Mouse (Mus musculus) midbrain, postnatal 0 days (tissue): ENCODE data around the gene Mt4. TPM values are rescaled to one million over a fixed set of nuclear protein-coding genes. Genes with fewer than 3 reads are reported as not detected.

Experiments used
- ATAC-seq: fragments of 200-750 bp; cut with Nextera tagmentation; 2 replicates; pipeline ENCODE4 v1.8.0; 2017; ENCODE audit warnings: moderate number of reproducible peaks, mild to moderate bottlenecking, moderate TSS enrichment, moderate library complexity; ENCODE audit not compliant: low FRiP score
- DNase-seq: peaks from one replicate; pipeline ENCODE4 v3.0.0-alpha.2; 2015; ENCODE audit warnings: low spot score
- H3K27ac ChIP-seq: fragments of 300-500 bp; sonication (generic); 2 replicates; pipeline ENCODE4 v1.5.1; 2014; ENCODE audit warnings: low read depth, mild to moderate bottlenecking, low read length, mixed read lengths
- H3K27me3 ChIP-seq: fragments of 300-500 bp; sonication (generic); 2 replicates; pipeline ENCODE4 v1.6.1; 2014; ENCODE audit warnings: low read length, control low read depth, mixed read lengths; ENCODE audit not compliant: insufficient read depth
- H3K36me3 ChIP-seq: fragments of 300-500 bp; sonication (generic); 2 replicates; pipeline ENCODE4 v1.6.1; 2014; ENCODE audit warnings: low read length, control low read depth, mixed read lengths; ENCODE audit not compliant: insufficient read depth
- H3K4me1 ChIP-seq: fragments of 300-500 bp; sonication (generic); 2 replicates; pipeline ENCODE4 v1.6.1; 2014; ENCODE audit warnings: mild to moderate bottlenecking, control low read depth, antibody characterized with exemption, low read length, mixed read lengths; ENCODE audit not compliant: insufficient read depth
- H3K4me2 ChIP-seq: fragments of 300-500 bp; sonication (generic); 2 replicates; pipeline ENCODE4 v1.6.1; 2014; ENCODE audit warnings: low read depth, mild to moderate bottlenecking, low read length, mixed read lengths; ENCODE audit not compliant: poor library complexity, severe bottlenecking
- H3K4me3 ChIP-seq: fragments of 300-500 bp; sonication (generic); 2 replicates; pipeline ENCODE4 v1.5.1; 2014; ENCODE audit warnings: low read depth, mild to moderate bottlenecking, low read length, moderate library complexity
- H3K9ac ChIP-seq: fragments of 300-500 bp; sonication (generic); replicated peaks from 2 replicates; pipeline ENCODE4 v1.6.1; 2014; ENCODE audit warnings: mild to moderate bottlenecking, low read length, moderate library complexity, mixed read lengths; ENCODE audit not compliant: poor library complexity, severe bottlenecking
- H3K9me3 ChIP-seq: fragments of 300-500 bp; sonication (generic); 2 replicates; pipeline ENCODE4 v1.6.1; 2016; ENCODE audit warnings: low read length, control low read depth
- CTCF ChIP-seq: IDR thresholded peaks from 2 replicates; pipeline ENCODE4 v1.5.1; 2016; ENCODE audit warnings: antibody characterized with exemption, mild to moderate bottlenecking
- WGBS: fragments of 180-500 bp; shearing (Covaris S2); extraction: QIAGEN DNeasy Blood & Tissue Kit; methylation state at CpG from one replicate; pipeline ENCODE4 v1.1.7; 2014; 5-methylcytosine and 5-hydroxymethylcytosine counted together
- polyA plus RNA-seq: library from polyadenylated mRNA; unstranded; fragments of >200 nt; fragmentation: Nextera tagmentation; extraction: Ambion mirVana; gene quantifications from 2 replicates; pipeline ENCODE4 v1.2.1, GENCODE M21; 2015
- total RNA-seq: library from RNA; depleted of rRNA; stranded (reverse); fragments of >200 nt; gene quantifications from 2 replicates; pipeline ENCODE4 v1.2.3, GENCODE M21; 2014

The Mt4 gene
- total and polyA plus RNA-seq, 2 experiments from 2014 or later, result not detected

DNA sequence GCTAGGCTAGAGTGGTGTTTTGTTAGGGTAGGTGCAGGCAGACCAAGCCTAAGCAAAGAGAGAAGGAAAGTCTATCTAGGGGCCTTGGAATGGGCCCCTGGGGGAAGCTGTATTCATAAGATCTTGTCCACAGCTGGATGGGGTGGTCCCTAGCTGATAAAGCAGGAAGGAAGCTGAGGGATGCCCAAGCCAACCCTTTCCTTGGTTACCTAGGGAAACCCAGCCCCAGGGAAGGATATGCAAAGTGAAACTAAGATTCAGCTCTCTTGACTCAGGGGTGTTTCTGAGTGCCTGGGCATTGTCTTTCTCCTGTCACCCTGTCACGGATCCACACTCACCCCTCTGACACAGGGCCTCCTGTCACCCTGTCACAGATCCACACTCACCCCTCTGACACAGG, 23.6 kb upstream of the Mt4 start:
- DNase-seq, result no peak
- no peak for ATAC-seq
- Histone ChIP-seq H3K4me3 (no peak overlapping the region), H3K27ac (no peak overlapping the region), H3K36me3 (no peaks in the 10 kb centered on the region), H3K4me2 (no peak overlapping the region), H3K9me3 (no peaks in the 10 kb centered on the region), H3K4me1 (no peaks in the 10 kb centered on the region), H3K9ac (no peak overlapping the region), H3K27me3 (no peaks in the 10 kb centered on the region)
- no peak for TF ChIP-seq CTCF
- 35% methylated on average over 1 of the region's 1 CpGs for WGBS

DNA sequence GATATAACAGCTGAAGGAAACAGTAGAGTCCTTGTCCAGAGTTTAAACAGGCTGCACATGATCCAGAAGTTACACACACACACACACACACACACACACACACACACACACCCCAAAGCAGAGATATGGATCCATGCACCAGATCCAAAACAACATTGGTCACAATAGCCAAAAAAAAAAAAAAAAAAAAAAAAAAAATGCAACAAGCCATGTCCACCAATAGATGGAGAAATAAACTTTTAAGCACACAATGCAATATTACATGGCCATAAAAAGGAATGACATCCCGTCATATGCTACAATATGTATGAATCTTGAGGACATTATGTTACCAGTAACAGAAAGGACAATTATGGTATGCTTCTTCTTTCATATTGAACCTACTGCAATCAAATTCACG, 23.0 kb upstream of the Mt4 start:
- Histone ChIP-seq H3K27me3 (no peaks in the 10 kb centered on the region), H3K4me1 (no peaks in the 10 kb centered on the region), H3K4me3 (no peak overlapping the region), H3K36me3 (no peaks in the 10 kb centered on the region), H3K27ac (no peak overlapping the region), H3K9me3 (no peaks in the 10 kb centered on the region), H3K4me2 (no peak overlapping the region), H3K9ac (no peak overlapping the region)
- TF ChIP-seq CTCF, result no peak
- DNase-seq (no peak), ATAC-seq (no peak)
- 78% methylated on average over 2 of the region's 2 CpGs for WGBS

DNA sequence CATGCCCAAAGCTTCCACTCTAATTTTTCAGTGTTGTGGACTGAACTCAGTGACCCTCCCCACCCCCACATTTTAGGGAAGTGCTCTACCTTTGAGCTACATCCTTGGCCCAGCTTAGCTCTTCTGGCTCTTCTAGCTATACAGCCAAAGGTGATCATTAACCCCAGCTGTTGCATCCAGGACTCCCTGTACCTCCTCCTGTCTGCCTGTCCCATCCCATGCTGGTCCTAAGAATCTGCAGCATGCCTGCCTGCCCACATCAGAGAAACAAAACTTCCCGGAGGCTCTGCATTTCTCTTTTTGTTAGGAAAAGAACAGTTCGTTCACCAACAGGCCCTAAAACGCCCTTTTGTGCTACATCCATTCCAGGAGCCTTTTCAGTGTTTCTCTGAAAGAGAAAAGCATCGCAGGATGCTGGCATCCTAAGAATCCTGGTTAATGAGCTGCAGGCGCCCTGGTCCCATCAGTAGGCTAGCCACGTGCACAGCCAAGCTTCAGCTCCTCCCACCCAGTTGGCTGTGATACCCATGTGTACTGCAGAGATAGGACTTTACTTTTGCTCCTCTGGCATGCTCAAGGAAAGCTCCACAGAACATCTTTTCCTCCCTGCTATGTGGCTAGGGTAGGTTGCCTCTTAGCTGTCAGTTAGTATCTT, 18.1 kb upstream of the Mt4 start:
- Histone ChIP-seq H3K36me3 (no peaks in the 10 kb centered on the region), H3K9me3 (no peaks in the 10 kb centered on the region), H3K4me3 (no peak overlapping the region), H3K9ac (no peak overlapping the region), H3K27me3 (no peaks in the 10 kb centered on the region), H3K4me1 (no peaks in the 10 kb centered on the region), H3K27ac (peak overlapping the region; percentile 69; the same call in 1 of the 2 replicates), H3K4me2 (no peak overlapping the region)
- WGBS, result 3% methylated on average over 6 of the region's 6 CpGs
- TF ChIP-seq CTCF, result no peak
- peak; percentile 85 for DNase-seq
- peak; percentile 86 for ATAC-seq

DNA sequence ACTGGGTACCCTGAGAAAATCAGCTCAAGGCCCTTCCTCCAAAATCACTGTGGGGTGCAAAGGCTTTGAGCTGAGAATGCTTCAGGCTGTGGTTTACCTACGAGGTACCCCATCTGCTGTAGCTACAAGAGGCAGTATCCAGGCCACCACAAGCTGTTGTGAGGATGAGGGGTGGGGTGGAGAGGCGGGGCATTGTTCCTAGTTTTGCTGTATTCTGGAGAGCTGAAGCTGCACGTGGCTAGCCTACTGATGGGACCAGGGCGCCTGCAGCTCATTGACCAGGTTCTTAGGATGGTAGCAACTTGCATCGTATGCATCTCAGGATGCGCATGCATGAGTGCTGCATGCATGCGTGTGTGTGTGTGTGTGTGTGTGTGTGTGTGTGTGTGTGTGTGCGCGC, 15.4 kb upstream of the Mt4 start:
- Histone ChIP-seq H3K36me3 (no peaks in the 10 kb centered on the region), H3K27me3 (no peaks in the 10 kb centered on the region), H3K9me3 (no peaks in the 10 kb centered on the region), H3K9ac (no peak overlapping the region), H3K4me3 (no peak overlapping the region), H3K4me1 (no peaks in the 10 kb centered on the region), H3K4me2 (no peak overlapping the region), H3K27ac (0 out of 2 replicates have a peak overlapping the region, but pooled peaks have one; percentile 6)
- 84% methylated on average over 9 of the region's 9 CpGs for WGBS
- DNase-seq (peak; percentile 10), ATAC-seq (no peak)
- no peak for TF ChIP-seq CTCF

DNA sequence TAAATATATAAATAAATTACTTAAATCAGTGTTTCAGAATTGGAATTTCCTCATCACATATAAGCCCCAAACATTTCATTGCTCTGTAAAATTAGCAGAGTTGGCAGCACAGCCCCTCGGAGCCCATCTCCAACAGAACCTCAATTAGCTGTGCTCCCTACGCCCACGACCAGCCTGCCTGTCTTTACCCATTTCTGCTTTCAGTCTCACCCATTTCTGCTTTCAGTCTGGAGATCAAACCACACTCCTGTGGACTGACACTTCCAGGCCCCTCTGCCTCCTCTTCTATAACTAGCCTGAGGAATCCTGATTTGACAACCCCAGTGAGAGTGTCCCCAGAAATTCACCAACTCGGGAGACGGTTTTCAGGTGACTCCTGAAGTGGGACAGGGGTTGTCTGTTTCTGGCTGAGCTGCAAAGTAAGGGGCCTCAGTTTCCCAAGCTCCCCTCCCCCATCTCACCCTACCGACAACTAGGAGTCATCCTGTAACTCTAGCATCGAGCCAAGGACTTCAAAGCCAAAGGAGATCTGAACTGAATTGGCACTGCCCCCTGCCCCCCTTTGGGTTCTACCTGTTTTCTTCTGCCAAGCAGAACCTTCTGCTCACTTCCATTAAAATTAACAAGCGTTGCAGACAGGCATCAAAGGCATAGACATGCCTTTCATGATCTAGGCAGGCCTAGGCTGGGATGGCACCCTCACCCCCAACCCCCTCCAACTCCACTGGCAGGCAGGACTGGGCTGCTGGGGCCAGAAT, 14.1 kb upstream of the Mt4 start:
- ATAC-seq (no peak), DNase-seq (no peak)
- Histone ChIP-seq H3K9me3 (no peaks in the 10 kb centered on the region), H3K4me3 (no peak overlapping the region), H3K4me1 (no peaks in the 10 kb centered on the region), H3K27ac (no peak overlapping the region), H3K36me3 (no peaks in the 10 kb centered on the region), H3K9ac (no peak overlapping the region), H3K4me2 (no peak overlapping the region), H3K27me3 (no peaks in the 10 kb centered on the region)
- no peak for TF ChIP-seq CTCF
- 47% methylated on average over 8 of the region's 8 CpGs for WGBS

DNA sequence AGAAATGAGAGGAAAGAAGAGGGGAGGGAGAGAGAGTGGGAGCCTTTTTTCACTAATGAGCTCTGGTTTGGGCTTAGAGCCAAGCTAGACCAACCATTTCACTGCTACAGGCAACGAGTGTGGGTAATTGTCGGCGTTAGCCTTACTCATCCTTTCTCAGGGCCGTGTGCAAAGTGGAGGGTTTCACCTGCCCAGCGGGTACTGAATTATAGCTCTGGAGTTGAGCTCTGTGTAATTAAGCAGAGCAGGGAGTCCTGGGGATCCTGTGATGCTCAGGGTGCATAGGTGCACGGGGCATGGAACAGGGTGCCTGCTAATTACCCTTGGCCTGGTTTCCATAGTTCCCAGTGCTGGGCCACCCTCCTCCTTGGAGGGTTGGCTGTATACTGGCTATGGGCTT, 9.3 kb upstream of the Mt4 start:
- Histone ChIP-seq H3K4me3 (no peak overlapping the region), H3K4me1 (no peaks in the 10 kb centered on the region), H3K27ac (no peak overlapping the region), H3K36me3 (no peaks in the 10 kb centered on the region), H3K27me3 (no peaks in the 10 kb centered on the region), H3K4me2 (no peak overlapping the region), H3K9ac (no peak overlapping the region), H3K9me3 (no peaks in the 10 kb centered on the region)
- ATAC-seq (0 out of 2 replicates have a peak, but pooled peaks have one; percentile 31), DNase-seq (peak; percentile 39)
- TF ChIP-seq CTCF, result no peak
- 65% methylated on average over 6 of the region's 6 CpGs for WGBS
